Mouse (Mus musculus): ENCODE data around the gene Ap3d1.

Ap3d1 gene

DNA sequence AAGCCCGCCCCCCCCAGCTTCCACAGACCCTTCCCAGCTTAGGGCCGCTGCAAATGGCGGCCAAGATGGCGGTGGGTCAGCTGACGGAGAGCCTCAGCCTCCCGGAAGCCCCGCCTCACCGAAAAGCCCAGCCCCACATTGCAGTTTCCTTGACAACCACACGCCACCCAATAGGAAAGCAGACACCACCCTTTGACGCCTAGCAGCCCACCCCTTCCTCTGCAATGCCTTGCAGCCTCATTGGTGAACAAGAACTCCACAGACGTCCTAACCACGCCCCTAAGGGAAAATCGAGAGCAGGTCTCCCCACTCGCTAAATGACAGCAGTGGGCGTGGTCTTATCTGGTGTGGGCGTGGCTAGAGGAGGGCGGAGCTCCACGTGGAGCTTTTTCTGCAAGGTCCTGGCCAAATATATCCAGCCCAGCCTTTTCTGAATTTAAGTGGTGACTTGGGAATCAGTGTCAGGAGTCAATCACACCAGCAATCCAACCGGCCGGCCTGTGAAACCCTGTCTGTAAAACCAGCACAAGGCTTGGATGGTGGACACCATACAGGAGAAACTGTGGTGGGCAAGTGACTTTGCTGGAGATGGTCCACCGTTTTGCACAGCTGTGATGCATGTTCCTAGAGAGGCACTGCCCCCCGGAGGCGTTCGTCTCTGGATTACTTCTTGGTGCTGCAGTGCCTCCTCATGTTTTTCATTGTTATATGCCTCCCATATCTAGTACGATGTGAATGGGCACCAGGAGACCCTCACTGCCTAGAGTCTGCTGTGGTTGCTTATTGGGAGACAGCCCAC, at the start of gene Ap3d1:
TSS of gene Ap3d1 (minus strand) at position 85 of the 799 bp plus-strand sequence.
- DNase-seq (ENCODE audit: low spot score): peak; percentile 97

DNA sequence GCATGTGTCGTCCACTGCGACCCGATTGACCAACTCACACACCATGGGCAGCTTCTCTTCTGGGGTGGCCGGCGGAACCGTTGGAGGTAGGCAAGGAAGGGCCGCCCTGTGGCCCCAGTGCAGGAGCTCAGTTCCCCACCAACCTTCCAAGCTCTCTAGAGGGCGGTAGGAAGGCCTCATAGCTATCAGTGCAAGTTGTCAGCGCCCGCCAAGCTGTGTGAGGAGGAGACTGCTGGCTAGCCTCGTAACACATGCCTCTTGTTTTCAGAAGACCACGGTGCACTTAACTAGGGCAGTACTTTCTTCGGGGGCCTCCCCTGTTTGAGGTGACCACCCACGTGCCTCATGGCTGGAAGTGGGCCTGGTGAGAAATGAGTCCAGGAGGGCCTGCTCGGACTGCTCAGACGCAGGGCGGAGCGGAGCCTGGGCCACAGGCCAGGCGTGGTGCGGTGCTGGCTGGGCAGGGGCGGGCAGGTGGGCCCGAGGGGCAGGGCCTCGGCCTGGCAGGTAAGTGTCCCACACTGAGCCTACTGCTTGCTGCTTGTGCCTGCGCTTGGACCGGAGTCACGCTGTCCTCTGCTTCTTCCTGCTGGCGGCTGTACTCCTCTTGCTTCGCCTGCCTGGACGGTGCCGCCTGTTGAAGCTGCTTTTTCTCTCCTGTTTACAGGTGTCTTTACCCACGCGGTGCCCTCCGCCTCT, 49.6 kb upstream of the Ap3d1 start:
- DNase-seq (ENCODE audit: low spot score): no peak

DNA sequence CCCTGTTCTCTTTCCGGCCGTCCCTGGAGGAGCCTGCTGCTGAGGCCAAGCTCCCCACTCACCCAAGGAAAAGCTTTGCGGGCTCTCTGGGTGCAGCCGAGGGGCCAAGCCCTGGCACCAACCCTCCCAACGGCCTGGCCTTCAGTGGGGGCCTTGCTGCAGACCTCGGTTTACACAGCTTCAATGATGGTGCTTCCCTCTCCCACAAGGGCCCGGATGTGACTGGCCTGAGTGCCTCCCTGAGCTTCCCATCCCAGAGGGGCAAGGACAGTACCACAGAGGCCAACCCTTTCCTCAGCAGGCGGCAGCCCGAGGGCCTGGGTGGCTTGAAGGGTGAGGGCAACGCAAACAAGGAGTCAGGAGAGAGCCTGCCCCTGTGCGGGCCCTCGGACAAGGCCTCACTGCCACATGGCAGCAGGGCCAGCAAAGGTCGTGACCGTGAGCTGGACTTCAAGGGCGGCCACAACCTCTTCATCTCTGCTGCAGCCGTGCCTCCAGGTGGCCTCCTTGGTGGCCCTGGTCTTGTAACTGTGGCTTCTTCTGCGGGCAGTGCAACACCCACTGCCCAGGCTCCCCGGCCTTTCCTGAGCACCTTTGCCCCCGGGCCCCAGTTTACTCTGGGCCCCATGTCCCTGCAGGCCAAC, 48.8 kb upstream of the Ap3d1 start:
- DNase-seq (ENCODE audit: low spot score): no peak

DNA sequence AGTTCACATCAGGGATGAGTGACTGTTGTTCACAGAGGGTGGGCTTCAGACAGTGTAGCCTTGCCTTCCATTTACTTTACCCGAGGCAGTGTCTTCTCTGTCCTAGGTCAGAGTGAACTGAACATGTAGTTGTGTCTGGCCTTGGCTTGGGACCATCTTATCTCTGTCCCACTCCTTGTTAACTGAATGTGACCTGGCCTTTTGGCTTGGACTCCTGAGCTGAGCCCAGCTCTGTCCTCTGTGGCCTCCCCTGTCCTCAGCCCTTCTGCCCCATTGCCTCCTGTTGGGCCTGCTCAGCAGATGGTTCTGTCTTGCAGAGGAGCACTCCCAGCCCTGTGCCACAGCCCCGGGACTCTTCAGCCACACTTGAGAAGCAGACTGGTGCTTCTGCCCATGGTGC, 45.5 kb upstream of the Ap3d1 start:
- DNase-seq (ENCODE audit: low spot score): no peak

DNA sequence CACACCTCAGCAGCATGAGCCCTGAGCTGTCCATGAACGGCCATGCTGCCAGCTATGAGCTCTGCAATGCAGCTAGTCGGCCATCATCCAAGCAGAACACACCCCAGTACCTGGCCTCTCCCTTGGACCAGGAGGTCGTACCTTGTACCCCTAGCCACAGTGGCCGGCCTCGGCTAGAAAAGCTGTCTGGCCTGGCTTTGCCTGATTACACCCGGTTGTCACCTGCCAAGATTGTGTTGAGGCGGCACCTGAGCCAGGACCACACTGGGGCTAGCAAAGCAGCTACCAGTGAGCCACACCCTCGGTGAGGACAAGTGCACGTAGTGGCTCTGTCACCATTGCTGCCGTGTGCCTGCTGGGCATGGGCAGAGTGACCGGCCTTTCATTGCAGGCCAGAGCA, 43.9 kb upstream of the Ap3d1 start:
- DNase-seq (ENCODE audit: low spot score): no peak

DNA sequence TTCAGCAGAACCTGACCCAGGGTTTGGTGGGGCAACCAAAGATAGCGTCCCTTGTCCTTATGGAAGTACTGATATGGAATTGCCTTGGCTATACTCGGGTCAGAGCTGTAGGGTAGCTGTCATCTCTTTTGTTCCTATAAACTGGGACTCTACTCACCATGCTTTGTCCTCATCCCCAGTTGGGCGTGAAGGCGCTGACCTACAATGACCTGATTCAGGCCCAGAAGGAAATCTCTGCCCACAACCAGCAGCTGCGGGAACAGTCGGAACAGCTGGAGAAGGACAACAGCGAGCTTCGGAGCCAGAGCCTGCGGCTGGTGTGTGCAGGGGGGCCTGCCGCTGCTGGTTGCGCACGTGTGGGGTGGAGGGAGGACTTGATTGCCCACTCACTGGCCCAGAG, 42.8 kb upstream of the Ap3d1 start:
- DNase-seq (ENCODE audit: low spot score): no peak

DNA sequence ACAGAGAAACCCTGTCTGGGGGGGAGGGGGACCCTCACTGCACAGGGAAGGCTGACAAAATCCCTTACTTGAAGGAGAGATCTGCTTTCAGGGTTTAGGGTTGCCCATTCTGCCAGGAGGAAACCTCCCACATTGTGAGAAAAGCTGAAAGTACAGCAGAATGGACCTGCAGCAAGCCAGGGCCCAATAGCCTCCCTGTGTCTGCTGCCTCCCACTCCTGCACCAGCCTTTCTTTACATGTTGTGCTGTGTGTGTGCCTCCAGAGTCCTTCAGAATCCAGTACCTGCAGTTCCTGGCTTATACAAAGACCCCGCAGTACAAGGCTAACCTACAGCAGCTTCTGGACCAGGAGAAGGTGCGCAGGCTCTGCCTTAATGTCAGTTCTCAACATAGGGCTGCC, 42.2 kb upstream of the Ap3d1 start:
- no peak for DNase-seq (ENCODE audit: low spot score)

DNA sequence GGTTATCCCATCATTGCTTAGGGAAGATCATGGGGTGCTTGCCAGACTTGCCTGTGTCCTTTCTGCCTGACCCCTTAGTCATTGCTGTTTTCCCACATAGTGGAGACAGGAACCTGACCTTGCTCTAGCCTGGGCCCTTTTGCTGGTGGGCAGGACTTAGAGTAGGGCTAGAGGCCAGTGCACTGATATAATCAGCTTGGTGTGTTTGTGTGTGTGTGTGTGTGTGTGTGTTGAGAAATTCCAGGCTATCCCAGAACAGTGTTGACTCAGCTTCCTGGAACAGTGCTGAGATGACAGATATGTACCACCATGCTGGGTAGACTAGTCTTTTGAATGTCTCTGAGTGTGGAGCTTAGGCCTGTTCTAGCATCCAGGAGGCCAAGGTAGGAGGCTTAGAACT, 37.5 kb upstream of the Ap3d1 start:
- DNase-seq (ENCODE audit: low spot score): no peak

DNA sequence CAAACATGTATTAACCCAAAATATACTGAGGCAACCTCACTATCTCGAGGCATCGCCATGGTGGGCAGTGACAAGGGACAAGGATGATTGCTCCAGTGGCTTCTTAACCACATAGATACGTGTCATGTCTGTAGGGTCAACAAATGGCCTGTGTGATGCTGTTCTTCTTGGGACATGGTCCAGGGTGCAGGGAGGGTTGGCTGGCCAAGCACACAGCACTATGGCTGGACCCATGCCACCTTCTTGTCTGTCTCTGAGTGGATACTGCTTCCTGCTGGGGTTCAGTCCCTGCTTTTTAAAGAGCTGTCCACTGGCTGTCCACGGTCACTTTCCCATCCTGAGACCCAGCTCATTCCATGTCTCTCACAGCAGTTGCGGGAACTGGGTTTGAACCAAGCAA, 35.1 kb upstream of the Ap3d1 start:
- no peak for DNase-seq (ENCODE audit: low spot score)

DNA sequence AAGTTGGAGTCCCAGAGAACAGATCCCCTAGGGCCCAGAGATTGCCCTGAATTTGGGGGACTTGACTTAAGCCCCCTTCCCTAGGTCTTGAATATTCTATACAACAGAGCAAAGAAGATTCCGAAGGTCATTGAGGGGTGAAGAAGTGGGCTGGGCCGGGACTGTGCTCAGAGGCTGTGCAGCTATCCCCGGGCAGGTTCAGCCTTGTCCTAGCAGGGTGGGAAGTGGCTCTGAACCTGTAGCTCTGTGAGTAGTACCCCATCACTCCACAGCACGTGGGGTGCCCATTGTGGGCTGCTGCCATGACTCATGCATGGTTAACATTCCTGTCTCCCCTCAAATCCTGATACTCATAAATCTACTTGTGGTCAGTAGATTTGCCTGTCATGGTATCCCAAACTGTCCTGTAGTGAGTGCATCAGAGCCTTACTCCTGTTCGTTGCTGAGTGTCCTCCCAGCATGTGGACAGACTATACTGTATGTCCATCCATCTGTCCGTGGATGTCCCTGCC, 34.4 kb upstream of the Ap3d1 start:
- no peak for DNase-seq (ENCODE audit: low spot score)

DNA sequence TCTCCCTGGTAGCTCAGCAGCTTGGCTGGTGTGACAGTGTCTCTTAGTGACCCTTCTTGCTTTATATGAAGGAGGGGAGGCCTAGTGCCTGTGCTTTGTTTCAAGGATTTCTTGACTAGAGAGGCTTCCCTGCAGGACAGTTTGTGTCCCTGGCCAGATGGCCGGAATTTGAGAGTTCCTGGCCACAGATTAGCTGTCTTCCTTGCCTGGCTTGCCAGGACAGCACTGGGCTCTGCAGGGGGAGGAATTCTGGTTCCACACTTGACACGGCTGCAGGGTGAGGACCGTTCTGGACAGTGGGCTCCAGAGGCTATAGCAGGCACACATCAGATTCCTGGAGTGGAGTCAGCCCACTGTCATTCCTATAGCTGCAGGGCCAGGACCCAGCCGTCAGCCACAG, 33.7 kb upstream of the Ap3d1 start:
- no peak for DNase-seq (ENCODE audit: low spot score)

DNA sequence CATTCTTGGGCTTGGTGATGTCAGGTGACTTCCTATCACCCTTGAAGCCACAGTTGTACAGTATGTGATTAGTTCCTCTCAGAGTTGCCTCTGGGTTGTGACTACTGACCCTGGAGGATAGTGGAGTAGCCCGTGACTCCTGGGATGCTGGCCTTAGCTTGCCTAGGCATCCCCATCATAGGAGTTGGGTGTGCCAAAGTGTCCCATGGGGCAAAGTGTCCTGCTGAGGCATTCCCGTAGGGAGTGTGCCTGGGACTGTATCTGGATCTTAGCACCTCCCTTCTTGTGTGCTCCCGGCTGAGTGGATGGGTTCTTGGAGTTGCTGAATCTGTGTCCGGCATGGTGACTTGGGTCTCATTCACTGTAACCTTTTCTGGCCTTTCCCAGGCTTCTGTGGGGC, 32.9 kb upstream of the Ap3d1 start:
- no peak for DNase-seq (ENCODE audit: low spot score)

DNA sequence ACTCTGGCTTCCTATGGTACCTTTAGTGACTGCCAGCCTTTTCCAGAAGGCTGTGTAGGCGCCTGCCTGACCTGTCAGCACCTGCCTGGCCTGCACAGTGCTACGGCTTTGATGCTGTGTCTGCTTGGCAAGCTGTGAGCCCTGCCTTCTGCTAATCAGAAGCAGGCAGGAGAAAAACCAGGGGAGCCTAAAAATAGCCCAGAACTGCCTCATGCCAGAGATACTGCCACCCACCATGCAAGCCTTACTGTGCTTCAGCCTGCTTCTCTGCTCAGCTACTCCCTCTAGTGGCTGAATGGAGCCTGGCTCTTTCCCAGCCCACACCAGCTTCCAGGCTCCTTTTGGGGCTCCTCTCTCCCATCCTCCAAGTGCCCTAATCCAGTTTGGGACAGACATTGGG, 32.5 kb upstream of the Ap3d1 start:
- DNase-seq (ENCODE audit: low spot score): peak; percentile 67

DNA sequence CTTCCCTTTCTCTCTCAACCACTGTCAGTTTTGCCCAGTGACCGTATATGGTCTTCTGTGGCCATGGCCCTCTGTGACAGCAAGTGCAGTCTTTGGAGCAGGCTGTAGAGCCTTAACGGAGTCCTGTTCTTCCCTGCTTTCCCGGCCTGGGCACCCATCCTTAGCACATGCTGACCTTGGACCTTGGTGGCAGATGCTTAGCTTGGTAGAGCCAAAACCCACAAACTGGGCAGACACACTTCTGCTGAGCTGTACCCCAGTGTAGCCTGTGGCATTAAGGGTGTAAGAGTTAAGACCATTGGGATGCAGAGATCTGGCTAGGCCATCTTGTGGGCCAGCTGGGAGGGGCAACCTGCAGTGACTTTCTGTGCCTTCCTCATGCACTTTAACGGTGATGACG, 31.8 kb upstream of the Ap3d1 start:
- DNase-seq (ENCODE audit: low spot score): no peak

DNA sequence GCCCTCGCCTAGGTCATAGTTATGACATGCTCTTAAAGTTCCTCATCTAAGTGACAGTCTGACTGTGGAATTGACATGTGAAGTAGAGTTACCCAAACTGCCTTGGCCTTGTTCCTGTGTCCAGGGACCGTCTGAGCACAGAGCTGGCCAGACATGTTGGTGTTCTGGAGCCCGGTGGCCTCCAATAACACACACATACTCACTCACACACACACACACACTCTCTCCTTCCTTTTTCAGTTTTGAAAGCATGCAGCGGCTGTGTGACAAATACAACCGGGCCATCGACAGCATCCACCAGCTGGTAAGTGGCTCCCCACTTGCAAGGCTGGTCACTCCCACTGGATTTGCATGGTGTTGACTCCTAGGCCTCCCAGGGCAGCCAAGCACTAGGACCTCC, 26.3 kb upstream of the Ap3d1 start:
- no peak for DNase-seq (ENCODE audit: low spot score)

DNA sequence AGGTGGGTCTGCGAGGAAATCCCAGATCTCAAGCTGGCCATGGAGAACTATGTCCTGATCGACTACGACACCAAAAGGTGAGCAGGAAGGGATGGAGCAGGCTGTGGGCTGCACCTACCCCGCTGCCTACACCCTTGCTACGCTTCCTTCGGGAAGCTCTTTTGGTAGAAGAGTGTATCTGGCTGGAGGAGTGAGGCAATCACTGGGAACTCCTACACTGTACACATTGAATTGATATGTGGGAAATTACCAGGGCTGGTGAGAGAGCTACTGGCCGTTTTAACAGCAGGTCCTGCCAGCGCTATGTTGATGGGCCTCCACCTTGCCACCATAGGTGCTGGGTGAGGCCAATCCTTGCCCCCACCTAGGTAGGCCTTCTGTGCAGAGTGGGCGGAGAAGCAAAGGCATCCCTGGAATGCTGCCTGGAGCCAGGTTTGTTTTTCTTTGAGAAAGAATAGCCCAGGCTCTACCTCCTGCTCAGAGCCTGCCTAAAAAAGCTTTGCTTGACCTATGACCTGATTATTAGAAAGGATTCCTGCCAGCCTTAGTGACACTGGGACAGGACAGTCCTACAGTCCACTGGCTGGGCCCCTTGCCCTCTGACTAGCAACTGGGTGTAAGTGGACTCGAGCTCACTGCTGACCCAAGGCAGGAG, 24.2 kb upstream of the Ap3d1 start:
- no peak for DNase-seq (ENCODE audit: low spot score)

DNA sequence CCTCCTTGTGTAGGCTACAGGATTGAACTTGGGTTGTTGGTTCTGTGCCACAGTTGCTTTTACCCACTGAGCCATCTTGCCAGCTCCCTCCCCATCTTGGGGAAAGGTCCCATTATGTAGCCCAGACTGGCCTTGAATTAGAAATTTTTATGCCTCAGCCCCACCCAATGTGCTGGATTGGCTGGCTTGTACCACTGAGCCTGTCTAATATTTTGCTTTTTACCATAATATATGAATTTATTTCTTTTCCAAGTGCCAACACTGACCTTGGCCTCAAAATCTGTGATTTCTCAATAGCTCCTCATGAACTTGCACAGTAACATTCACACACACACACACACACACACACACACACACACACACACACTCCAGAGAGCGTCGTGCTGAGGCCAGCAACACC, 23.7 kb upstream of the Ap3d1 start:
- no peak for DNase-seq (ENCODE audit: low spot score)

DNA sequence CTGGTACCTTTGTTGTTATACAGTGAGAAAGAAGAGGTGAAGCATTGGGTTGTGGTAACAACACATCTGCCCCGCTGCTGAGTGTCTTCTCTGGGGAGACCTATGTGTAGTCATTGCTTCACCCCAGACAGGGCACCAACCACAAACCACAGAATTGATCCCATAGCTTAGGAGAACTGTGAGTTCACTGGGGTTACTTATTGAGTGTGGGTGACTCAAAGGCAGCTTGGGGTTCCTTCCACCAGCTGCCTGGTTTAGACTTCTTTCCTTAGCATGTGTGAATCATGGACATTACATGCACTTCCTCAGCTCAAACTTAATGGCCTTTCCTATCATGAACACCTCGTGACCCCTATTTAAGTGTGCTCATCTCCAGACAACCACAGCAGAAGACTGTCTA, 21.4 kb upstream of the Ap3d1 start:
- no peak for DNase-seq (ENCODE audit: low spot score)

DNA sequence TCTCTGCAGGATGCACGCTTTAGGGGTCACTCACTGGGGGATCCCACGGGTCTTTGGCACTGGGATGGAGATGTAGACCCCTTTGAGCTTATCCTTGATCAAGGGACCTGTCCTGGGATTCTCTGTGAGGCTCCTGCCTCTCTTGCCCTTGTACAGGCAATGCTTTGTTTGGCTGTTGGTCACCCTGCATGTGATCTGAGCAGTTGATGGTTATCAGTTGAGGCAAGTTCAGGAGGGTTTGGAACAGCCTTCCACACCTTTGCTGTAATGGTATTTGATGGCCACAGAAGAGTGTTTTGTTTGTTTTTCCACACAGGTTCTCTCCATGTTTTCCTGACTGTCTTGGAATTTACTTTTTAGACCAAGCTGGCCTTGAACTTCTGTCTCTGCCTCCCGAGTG, 19.8 kb upstream of the Ap3d1 start:
- no peak for DNase-seq (ENCODE audit: low spot score)

DNA sequence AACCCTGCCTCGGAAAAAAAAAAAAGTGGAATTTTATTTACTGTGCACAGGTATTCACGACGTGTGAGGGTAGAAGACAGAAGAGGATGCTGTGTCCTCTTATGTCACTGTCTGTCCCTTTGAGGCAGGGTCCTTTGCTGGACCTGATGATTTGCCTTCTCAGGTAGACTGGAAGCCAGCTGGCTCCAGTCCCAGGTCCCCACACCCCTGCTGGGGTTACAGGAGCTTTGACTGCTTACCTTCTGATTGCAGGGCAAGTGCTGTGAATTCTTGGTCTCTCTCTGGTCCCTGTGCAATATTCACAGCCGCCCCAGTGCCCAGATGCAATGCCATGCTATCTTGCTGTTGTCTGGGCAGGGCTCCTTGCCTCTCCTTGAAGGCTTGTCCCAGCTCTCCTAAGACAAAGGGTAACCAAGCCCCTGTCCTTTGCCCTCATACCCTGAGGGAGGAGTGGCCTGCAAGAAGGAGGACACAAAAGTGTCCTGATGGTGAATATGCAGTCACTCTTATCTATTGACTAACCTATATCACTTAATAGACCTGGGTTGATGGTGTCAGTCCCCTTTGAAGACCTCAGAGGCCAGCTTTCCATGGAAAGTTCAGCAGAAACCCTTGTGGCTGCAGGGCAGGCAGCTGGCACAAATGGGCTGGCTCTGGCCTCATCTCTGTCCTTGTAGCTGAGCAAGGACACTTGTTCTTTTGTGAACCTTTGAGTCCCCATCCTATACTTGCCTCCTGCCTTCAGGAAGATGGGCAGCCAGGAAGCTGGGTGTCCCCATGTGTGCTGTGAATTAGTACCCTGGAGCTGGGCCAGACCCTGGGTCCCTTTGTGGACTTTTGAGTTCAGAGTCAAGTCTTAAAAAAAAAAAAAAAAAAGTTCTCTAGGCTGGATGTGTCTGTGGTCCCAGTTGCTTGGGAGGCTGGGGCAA, 18.8 kb upstream of the Ap3d1 start:
- no peak for DNase-seq (ENCODE audit: low spot score)

DNA sequence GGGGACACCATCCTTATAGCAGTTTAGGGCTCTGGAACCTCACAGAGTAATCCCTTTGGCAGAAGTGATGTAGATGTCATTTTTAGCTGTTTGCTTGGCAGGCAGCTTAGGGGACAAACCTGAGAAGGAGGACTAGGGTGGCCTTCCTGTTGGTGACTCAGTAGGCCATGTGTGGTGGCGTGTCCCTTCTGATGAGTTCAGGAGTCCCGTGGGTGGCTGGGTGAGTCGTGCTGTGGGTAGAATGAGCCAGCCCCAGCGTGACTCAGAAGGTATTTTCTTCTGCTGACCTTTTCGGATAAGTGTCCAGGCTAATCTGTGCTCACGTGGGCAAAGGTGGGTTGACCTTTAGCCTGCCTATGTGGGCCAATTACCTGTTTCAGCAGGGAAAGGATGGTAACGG, 16.6 kb upstream of the Ap3d1 start:
- DNase-seq (ENCODE audit: low spot score): no peak
